Mouse (Mus musculus) lung, postnatal 10 days (tissue): Measurements from ENCODE around the gene B3galt6.
A peak's percentile ranks its signal among the peaks of the same experiment; 100 is the strongest.

ENCODE experiments used
- DNase-seq: peaks from one replicate; pipeline ENCODE4 v3.0.0; 2021

Gene B3galt6

GRCm38 (mm10) chr4:155992241-155992905 lies at the start of gene B3galt6, which contains the start of gene Sdf4:
TSS of gene B3galt6 (minus strand) at chr4:155992649.
TSS of gene Sdf4 (plus strand) at chr4:155992872.
- DNase-seq = peak; percentile 89

GRCm38 (mm10) chr4:156034901-156035300 lies 42.5 kb upstream of the B3galt6 start:
- DNase-seq = no peak

GRCm38 (mm10) chr4:156034301-156034700 lies 41.9 kb upstream of the B3galt6 start:
- no peak for DNase-seq

- DNase-seq = peak; percentile 68
These were observed 41.1 kb upstream of the B3galt6 start for GRCm38 (mm10) chr4:156033476-156034119.

GRCm38 (mm10) chr4:156032856-156033255 lies 40.4 kb upstream of the B3galt6 start:
- no peak for DNase-seq

DNA sequence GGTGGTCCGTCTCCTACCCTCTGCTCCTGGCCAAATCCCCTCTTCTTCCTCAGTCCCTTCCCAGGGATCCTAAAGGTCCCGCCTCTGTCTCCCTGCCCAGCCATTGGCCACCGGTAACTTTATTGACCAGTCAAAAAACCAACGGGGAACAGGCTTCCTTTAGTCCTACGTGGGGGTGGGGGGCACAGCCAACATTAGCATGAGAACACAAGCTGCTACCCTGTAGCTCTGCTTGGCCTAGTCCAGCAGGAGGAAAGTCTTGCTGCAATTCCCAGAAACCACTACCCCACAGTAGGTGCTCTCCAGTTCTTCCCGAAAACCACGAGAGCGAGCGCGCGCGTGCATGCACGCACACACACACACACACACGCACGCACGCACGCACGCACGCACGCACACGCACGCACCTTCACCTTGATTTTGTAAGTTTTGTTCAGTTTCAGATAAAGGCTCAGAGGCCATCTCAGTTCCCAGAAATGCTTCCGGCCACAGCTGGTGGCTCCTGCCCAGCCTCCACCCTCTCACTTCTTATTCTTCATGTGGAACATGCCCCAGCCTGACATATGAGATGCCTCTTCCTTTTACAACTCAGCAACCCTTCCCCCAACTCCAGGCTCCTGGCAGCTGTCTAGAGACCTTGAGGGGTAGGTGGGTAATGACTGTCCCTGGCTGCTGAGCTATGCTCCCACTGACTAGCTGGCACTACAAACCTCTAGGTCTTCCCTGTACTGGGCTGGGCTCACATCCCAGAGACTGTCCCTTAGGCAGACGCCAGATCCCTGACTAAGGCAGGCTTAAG lies 39.3 kb upstream of the B3galt6 start:
- DNase-seq = peak; percentile 90

DNA sequence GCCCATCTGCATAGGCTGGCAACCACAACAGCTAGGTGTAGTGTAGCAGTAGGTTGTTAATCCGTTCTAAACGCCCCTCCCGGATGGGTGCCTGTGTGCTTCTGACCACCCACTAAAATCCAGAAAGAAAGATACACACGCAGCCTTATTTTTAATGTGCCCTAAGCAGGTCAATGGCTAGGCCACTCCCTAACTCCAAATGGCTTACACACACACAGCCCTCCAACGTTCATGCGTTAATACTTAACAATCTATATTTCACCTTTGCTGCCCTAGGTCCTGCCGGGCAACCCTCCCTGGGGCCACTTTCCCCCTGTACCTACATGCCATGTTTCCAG lies 38.8 kb upstream of the B3galt6 start:
- DNase-seq = no peak

DNA sequence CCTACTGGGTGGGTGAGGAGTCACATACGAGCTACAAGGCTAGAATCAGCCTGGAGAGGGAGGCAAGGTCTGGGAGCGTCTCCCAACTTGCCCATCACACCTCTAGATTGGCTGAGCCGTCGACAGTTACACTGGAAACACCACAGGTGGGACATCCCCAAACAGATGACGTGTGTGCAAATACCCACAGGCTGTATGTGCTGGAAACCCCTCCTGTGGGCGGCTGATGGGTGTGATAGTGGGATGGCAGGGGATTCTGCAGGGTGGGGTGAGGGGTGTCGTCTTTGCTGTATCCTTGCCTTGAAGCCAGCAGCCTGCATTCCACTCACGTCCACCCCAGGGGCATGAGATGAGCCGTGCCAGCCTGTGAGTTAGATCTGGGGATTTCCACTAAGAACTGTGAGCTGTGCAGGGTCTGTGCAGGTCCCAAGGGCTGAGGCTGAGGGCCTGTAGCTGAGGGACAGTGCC lies 38.2 kb upstream of the B3galt6 start:
- no peak for DNase-seq

GRCm38 (mm10) chr4:156028580-156028979 lies 36.1 kb upstream of the B3galt6 start:
- no peak for DNase-seq

DNA sequence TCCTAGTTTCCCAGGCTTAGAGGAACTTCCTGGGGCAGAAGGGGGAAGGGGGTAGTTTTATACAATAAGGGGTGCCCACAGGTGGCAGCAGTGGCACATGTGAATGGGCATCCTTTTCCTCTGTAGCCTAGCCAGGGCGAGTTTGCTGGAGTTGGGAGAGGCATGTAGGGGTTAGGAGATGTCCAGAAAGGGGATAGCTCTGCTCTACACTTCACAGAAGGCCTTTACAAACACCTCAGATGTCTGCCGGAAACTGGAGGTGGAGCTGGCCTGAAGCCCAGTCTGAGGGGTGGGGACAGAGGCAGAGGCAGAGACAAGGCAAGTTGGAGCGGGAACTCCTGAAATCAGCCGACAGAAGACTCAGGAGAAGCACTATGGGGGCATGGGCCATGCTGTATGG lies 33.6 kb upstream of the B3galt6 start, which contains the start of gene Tnfrsf18:
Gene Tnfrsf18 (plus strand): TSS at position 152 of the 400 bp plus-strand sequence.
- DNase-seq = peak; percentile 68

DNA sequence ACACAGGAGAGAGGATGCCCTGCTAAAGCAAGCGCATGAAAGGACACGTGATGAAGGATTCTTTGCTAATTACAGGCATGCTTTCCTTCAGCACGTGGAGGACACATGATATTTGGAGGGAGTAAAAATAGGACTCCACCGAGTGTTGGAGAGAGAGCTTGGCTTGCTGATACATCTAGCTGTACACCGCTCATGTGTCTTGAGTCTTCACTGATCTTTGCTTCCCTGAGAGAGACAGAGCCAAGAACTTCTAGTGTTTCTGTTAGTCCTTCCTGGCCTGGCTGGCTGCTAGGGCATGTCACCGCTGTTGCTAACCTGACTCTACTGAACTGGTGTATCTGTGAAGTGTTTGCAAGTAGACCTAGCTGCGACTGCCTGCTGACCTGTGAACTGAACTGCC lies 31.7 kb upstream of the B3galt6 start:
- no peak for DNase-seq

GRCm38 (mm10) chr4:156023520-156023919 lies 31.1 kb upstream of the B3galt6 start:
- DNase-seq = no peak

- no peak for DNase-seq
These were observed 29.5 kb upstream of the B3galt6 start for GRCm38 (mm10) chr4:156021942-156022419.

DNA sequence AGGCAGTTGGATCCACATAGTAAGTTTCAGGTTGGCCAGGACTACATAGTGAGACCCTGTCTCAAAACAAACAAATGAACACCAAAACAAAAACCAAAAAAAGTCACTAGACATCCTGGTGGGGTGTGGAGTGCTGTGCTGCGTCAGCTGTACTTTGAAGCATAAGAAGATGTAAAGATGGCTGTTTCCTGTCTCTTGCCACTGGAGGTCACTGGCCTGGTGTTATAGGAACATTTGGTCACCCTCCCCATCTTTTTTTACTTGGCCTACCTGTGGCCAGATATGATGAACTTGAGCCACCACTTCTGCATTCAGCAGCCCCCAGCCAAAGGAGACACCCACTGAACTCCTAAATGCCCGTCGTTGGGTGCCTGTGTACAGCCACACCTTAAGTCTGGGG lies 28.9 kb upstream of the B3galt6 start:
- no peak for DNase-seq

- DNase-seq = no peak
These were observed 27.3 kb upstream of the B3galt6 start for GRCm38 (mm10) chr4:156019771-156020170.

DNA sequence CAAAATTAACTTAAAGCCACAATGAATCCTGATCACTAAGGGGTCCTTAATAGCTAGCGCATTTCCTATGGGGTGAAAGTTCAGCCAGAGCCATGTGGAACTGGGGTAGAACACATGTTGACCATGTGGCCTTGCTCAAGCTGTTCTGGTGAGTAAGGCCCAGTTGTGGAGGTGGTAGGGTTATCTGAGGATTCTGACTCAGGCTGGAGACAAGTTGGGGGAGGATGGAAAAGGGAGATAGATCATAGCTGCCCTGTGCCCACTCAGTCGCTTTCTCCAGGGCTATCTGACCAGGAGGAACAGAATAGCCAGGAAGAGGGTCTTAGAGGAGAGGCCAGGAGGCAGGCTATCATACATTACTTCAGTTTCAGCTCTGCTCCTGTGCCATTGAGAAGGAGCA lies 22.0 kb upstream of the B3galt6 start:
- DNase-seq = no peak

GRCm38 (mm10) chr4:156013637-156014036 lies 21.2 kb upstream of the B3galt6 start, which contains the start of gene Tnfrsf4:
TSS of gene Tnfrsf4 (plus strand) at chr4:156013843.
- DNase-seq = no peak

- DNase-seq = no peak
These were observed 15.9 kb upstream of the B3galt6 start for GRCm38 (mm10) chr4:156008369-156008768.

- DNase-seq = no peak
These were observed 11.7 kb upstream of the B3galt6 start for GRCm38 (mm10) chr4:156004109-156004508.

DNA sequence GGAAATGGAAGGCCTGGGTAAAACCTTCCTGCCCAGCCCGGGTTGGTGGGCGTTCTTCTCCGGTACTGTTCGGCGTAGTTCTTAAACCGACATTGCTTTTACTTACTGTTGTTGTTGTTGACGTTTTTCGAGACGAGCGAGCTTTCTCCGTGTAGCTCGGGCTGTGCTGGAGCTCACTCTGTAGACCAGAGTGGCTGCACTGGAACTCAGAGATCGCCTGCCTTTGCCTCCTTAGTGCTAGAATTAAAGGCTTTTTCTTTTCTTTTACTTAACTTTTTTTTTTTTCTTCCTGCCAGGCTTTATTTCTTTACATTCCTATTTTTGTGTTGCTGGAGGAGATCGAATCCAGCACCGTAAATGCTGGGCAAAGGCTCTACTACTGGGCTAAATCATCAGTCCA lies 1.2 kb upstream of the B3galt6 start:
- DNase-seq = no peak

- peak; percentile 96 for DNase-seq
These were observed 578 bp upstream of the B3galt6 start for GRCm38 (mm10) chr4:155992906-155993547.

GRCm38 (mm10) chr4:155991908-155992230 lies 580 bp downstream of the B3galt6 start:
- DNase-seq = no peak
